Mouse (Mus musculus) heart, embryonic 16.5 days (tissue): Measurements from ENCODE around the gene Tmtc1. TPM values are rescaled to one million over a fixed set of nuclear protein-coding genes. Genes with fewer than 3 reads are reported as not detected.

Experiments used
- ATAC-seq: fragments of 200-750 bp; cut with Nextera tagmentation; replicated peaks from 2 replicates; pipeline ENCODE4 v1.8.0; 2017; ENCODE audit warnings: moderate number of reproducible peaks; ENCODE audit not compliant: insufficient read depth, low FRiP score; ENCODE audit errors: extremely low read depth
- H3K27ac ChIP-seq: fragments of 300-500 bp; sonication (generic); 2 replicates; pipeline ENCODE4 v1.5.1; 2014; ENCODE audit warnings: mild to moderate bottlenecking, low read length, control low read depth, moderate library complexity
- H3K27me3 ChIP-seq: fragments of 300-500 bp; sonication (generic); 2 replicates; pipeline ENCODE4 v1.6.1; 2014; ENCODE audit warnings: low read length, mixed read lengths; ENCODE audit not compliant: control insufficient read depth, insufficient read depth
- H3K36me3 ChIP-seq: fragments of 300-500 bp; sonication (generic); 2 replicates; pipeline ENCODE4 v1.6.1; 2014; ENCODE audit not compliant: control insufficient read depth, insufficient read depth
- H3K4me1 ChIP-seq: fragments of 300-500 bp; sonication (generic); 2 replicates; pipeline ENCODE4 v1.6.1; 2014; ENCODE audit warnings: low read length, mixed read lengths; ENCODE audit not compliant: control insufficient read depth, insufficient read depth
- H3K4me2 ChIP-seq: fragments of 300-500 bp; sonication (generic); 2 replicates; pipeline ENCODE4 v1.6.1; 2014; ENCODE audit warnings: low read depth, mild to moderate bottlenecking, control low read depth, low read length
- H3K4me3 ChIP-seq: fragments of 300-500 bp; sonication (generic); 2 replicates; pipeline ENCODE4 v1.5.1; 2014; ENCODE audit warnings: mild to moderate bottlenecking, control low read depth, low read length
- H3K9ac ChIP-seq: fragments of 300-500 bp; sonication (generic); 2 replicates; pipeline ENCODE4 v1.6.1; 2014; ENCODE audit warnings: low read length, control low read depth
- H3K9me3 ChIP-seq: fragments of 300-500 bp; sonication (generic); replicated peaks from 2 replicates; pipeline ENCODE4 v1.6.1; 2016; ENCODE audit warnings: low read length; ENCODE audit not compliant: control insufficient read depth
- WGBS: fragments of 180-500 bp; shearing (Covaris S2); extraction: QIAGEN DNeasy Blood & Tissue Kit; methylation state at CpG from one replicate; pipeline ENCODE4 v1.1.7; 2014; 5-methylcytosine and 5-hydroxymethylcytosine counted together
- polyA plus RNA-seq: library from polyadenylated mRNA; unstranded; fragments of >200 nt; fragmentation: Nextera tagmentation; extraction: Ambion mirVana; gene quantifications from 2 replicates; pipeline ENCODE4 v1.2.1, GENCODE M21; 2015

The Tmtc1 gene
- polyA plus RNA-seq, 1 experiment from 2014 or later: 1.7 TPM

DNA sequence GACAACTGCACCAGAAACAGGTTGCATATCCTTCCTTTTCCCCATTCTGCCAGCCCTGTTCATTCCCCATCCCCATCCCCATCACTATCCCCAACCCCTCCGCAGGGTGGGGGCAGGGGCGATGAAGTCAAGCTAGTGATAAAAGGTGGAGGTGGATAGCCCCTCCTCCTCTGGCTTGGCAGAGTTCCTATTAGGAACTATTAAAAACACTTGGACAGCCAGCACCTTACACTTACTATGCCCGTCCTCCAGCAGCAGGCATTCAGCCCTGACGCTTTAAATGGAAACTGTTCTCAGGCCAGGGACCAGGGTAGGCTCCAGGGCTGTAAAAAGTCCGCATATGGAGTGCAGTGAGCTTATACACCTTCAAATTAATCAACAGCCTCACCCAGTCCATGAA, 2.3 kb downstream of the Tmtc1 start:
- Histone ChIP-seq H3K4me1 (peaks cover 18% of the 10 kb centered on the region), H3K9ac (peak overlapping the region; percentile 71; the same call in 1 of the 2 replicates), H3K36me3 (no peaks in the 10 kb centered on the region), H3K27ac (0 out of 2 replicates have a peak overlapping the region, but pooled peaks have one; percentile 49), H3K4me2 (peak overlapping the region; percentile 73), H3K9me3 (no peaks in the 10 kb centered on the region), H3K4me3 (peak overlapping the region; percentile 62; the same call in 1 of the 2 replicates), H3K27me3 (0 out of 2 replicates have a peak, but pooled peaks cover 3% of the 10 kb centered on the region)
- ATAC-seq: peak; percentile 68
- 14% methylated on average over 5 of the region's 5 CpGs for WGBS

- WGBS: 22% methylated on average over 4 of the region's 4 CpGs
- peak overlapping the region; percentile 21; the same call in 1 of the 2 replicates for H3K9ac ChIP-seq
- no peak overlapping the region for H3K4me3 ChIP-seq
- H3K27ac ChIP-seq: peak overlapping the region; percentile 39; the same call in 1 of the 2 replicates
- H3K27me3 ChIP-seq: no peaks in the 10 kb centered on the region
- no peaks in the 10 kb centered on the region for H3K9me3 ChIP-seq
- peaks cover 21% of the 10 kb centered on the region for H3K4me1 ChIP-seq
- no peak overlapping the region for H3K4me2 ChIP-seq
- no peak for ATAC-seq
- H3K36me3 ChIP-seq: no peaks in the 10 kb centered on the region
Observed at GRCm38 (mm10) chr6:148439101-148439500, 5.1 kb downstream of the Tmtc1 start.

DNA sequence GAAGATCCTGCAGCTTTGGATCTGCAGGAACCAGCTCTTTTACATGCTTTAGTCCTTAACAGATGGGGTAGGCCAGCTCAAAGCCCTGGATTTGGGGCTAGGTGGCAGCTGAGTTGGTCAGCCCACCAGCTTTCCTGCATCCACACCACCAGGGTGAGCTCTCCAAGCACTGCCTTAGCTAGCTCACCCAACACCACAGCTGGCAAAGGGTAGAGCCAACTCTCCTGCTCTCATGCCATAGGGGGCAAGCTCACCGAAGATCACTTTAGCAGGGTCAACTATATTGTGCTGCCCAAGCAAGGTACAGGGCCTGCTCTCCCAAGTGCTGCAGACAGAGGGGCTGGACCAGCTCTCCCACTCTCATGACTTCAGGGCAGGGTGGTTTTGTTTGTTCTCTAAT, 6.6 kb downstream of the Tmtc1 start:
- Histone ChIP-seq H3K4me1 (peaks cover 20% of the 10 kb centered on the region), H3K27me3 (no peaks in the 10 kb centered on the region), H3K4me3 (no peak overlapping the region), H3K4me2 (no peak overlapping the region), H3K9me3 (no peaks in the 10 kb centered on the region), H3K9ac (no peak overlapping the region), H3K36me3 (no peaks in the 10 kb centered on the region), H3K27ac (no peak overlapping the region)
- 92% methylated on average over 1 of the region's 1 CpGs for WGBS
- ATAC-seq: no peak

DNA sequence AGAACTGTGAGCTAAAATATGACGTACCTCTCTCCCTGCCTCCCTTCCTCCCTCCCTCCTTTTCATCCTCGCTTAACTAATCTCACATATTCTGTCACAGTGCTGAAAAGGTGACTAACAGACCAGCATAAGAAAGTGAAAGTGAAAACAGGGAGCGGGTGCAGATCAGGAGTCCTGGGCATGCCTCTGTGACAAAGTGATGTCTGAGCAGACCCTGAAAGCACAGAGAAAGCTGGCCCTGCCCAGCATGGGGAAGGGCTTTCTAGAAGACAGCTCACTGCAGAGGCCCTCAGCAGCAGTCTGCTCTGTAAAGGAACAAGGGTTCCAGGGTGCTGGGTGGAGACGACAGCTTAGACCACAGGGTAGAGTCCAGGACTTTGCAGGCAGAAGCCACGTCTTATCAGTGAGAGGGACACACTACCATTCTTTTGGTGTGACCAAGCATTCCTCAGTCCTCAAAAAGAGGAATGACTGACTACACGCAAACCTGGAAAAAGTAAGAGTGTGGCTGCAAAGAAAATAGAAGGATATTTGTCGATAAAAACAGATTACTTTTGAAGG, 7.7 kb downstream of the Tmtc1 start:
- no peak overlapping the region for H3K9ac ChIP-seq
- WGBS: 66% methylated on average over 7 of the region's 7 CpGs
- no peaks in the 10 kb centered on the region for H3K27me3 ChIP-seq
- ATAC-seq: no peak
- H3K4me2 ChIP-seq: no peak overlapping the region
- peaks cover 14% of the 10 kb centered on the region for H3K4me1 ChIP-seq
- H3K27ac ChIP-seq: no peak overlapping the region
- H3K9me3 ChIP-seq: no peaks in the 10 kb centered on the region
- no peaks in the 10 kb centered on the region for H3K36me3 ChIP-seq
- H3K4me3 ChIP-seq: no peak overlapping the region

- 39% methylated on average over 7 of the region's 7 CpGs for WGBS
- no peak overlapping the region for H3K4me3 ChIP-seq
Observed at GRCm38 (mm10) chr6:148421577-148421976, 22.6 kb downstream of the Tmtc1 start.

GRCm38 (mm10) chr6:148420387-148420786, 23.8 kb downstream of the Tmtc1 start:
- Histone ChIP-seq H3K9me3 (no peaks in the 10 kb centered on the region), H3K27me3 (no peaks in the 10 kb centered on the region), H3K4me3 (no peak overlapping the region), H3K27ac (no peak overlapping the region), H3K36me3 (no peaks in the 10 kb centered on the region), H3K4me2 (no peak overlapping the region), H3K4me1 (peaks cover 8% of the 10 kb centered on the region), H3K9ac (no peak overlapping the region)
- WGBS: 75% methylated on average over 6 of the region's 6 CpGs
- no peak for ATAC-seq

More at GRCm38 (mm10) chr6:148421577-148421976, 22.6 kb downstream of the Tmtc1 start:
- no peak overlapping the region for H3K9ac ChIP-seq
- no peak for ATAC-seq
- no peak overlapping the region for H3K27ac ChIP-seq
- no peak overlapping the region for H3K4me2 ChIP-seq
- no peaks in the 10 kb centered on the region for H3K36me3 ChIP-seq
- H3K27me3 ChIP-seq: no peaks in the 10 kb centered on the region
- H3K9me3 ChIP-seq: no peaks in the 10 kb centered on the region
- peaks cover 8% of the 10 kb centered on the region for H3K4me1 ChIP-seq

GRCm38 (mm10) chr6:148416597-148416996, 27.6 kb downstream of the Tmtc1 start:
- Histone ChIP-seq H3K36me3 (peaks cover 8% of the 10 kb centered on the region; the same call in 1 of the 2 replicates), H3K9me3 (no peaks in the 10 kb centered on the region), H3K27me3 (no peaks in the 10 kb centered on the region), H3K4me1 (peaks cover 6% of the 10 kb centered on the region), H3K4me2 (no peak overlapping the region), H3K27ac (no peak overlapping the region), H3K9ac (no peak overlapping the region), H3K4me3 (no peak overlapping the region)
- WGBS: 67% methylated on average over 2 of the region's 2 CpGs
- no peak for ATAC-seq

DNA sequence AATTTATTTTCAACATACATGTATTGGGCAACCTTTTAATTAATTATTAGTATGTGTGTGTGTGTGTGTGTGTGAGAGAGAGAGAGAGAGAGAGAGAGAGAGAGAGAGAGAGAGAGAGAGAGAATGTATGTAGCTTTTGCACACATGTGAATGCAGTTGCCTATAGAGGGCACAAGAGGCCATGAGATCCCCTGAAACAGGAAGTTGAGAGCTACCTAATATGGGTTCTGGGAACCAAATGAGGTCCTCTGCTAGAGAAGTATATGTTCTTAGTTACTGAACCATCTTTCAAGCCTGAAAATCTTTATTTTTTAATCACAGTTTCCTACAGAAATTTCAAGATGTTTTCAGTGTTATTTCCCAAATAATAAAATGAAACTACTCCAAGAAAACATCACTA, 30.6 kb downstream of the Tmtc1 start:
- Histone ChIP-seq H3K4me3 (no peak overlapping the region), H3K27ac (no peak overlapping the region), H3K9ac (no peak overlapping the region), H3K27me3 (no peaks in the 10 kb centered on the region), H3K4me2 (no peak overlapping the region), H3K4me1 (peaks cover 4% of the 10 kb centered on the region; the same call in 1 of the 2 replicates), H3K36me3 (peaks cover 11% of the 10 kb centered on the region; the same call in 1 of the 2 replicates), H3K9me3 (no peaks in the 10 kb centered on the region)
- ATAC-seq: no peak

- H3K9me3 ChIP-seq: no peaks in the 10 kb centered on the region
- no peak overlapping the region for H3K9ac ChIP-seq
- ATAC-seq: no peak
- no peak overlapping the region for H3K4me3 ChIP-seq
- no peak overlapping the region for H3K4me2 ChIP-seq
- no peak overlapping the region for H3K27ac ChIP-seq
- 0 out of 2 replicates have a peak, but pooled peaks cover 3% of the 10 kb centered on the region for H3K36me3 ChIP-seq
- peaks cover 11% of the 10 kb centered on the region for H3K4me1 ChIP-seq
- H3K27me3 ChIP-seq: no peaks in the 10 kb centered on the region
- 73% methylated on average over 2 of the region's 2 CpGs for WGBS
Observed at GRCm38 (mm10) chr6:148406792-148407490, 37.2 kb downstream of the Tmtc1 start.
